Mouse (Mus musculus) thymus, postnatal 0 days (tissue): ENCODE measurements around the gene Micall1. TPM values are rescaled to one million over a fixed set of nuclear protein-coding genes. Genes with fewer than 3 reads are reported as not detected.

ENCODE experiments used
- DNase-seq: peaks from one replicate; pipeline ENCODE4 v3.0.0-alpha.2; 2015; ENCODE audit warnings: low spot score
- polyA plus RNA-seq: library from polyadenylated mRNA; unstranded; fragments of >200 nt; fragmentation: Nextera tagmentation; extraction: Ambion mirVana; gene quantifications from 2 replicates; pipeline ENCODE4 v1.2.1, GENCODE M21; 2015

The Micall1 gene
- polyA plus RNA-seq, 1 experiment from 2014 or later, result 4.6 TPM

DNA sequence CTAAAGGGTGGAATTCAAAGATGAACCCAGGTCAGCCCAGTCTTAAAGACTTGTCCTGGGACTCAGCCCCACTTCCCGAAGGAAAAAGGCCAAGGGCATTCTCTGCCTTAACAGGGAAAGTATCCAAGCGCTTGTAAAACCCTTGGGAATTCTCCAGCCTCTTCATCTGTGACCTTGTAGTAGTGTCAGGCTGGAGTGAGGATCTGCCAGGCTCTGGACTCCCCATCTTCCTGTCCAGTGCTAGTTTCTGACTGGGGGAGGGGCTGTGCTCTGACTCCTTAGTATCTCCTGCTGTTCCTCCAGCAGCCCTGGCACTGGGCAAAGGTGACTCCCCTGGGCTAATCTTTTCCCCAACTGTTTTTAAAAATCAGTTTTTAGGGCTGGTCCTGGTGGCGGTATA is 12.1 kb upstream of the Micall1 start:
- no peak for DNase-seq

DNA sequence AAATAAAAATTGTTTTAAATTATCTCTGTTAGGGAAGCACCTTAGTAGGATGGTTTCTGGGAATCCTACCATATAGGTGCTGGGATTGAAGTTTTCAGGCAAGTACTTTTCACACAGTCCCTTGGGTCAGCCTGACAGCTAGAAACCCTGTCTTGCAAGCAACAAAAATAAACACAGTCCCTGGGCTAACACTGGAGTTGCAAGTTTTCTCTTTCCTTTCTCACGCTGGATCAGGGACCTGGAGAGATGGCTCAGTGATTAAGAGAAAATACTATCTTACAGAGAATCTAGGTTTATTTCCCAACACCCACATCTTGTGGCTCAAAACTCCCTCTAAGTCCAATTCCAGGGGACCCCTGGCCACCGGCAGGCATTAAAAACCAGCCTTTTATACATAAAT is 11.6 kb upstream of the Micall1 start:
- DNase-seq, result no peak

DNA sequence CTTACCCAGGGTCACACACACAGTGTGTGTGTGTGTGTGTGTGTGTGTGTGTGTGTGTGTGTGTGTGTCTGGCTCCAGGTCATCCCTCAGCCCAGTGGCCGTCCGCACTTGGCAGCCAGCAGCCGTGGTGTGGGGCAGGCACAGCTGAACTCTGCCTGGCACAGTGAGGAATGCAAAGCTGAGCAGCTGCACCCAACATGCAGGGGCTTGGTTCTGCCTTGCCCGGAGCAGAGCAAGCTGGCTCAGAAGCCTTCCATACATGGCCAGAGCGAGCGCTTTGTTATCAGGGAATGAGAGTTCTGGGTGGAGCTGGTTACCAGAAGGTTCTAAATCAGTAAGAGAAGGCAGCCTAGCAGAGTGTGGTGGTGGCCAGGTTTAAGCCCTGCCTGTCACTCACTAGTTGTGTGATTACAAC is 11.1 kb upstream of the Micall1 start:
- DNase-seq, result no peak

DNA sequence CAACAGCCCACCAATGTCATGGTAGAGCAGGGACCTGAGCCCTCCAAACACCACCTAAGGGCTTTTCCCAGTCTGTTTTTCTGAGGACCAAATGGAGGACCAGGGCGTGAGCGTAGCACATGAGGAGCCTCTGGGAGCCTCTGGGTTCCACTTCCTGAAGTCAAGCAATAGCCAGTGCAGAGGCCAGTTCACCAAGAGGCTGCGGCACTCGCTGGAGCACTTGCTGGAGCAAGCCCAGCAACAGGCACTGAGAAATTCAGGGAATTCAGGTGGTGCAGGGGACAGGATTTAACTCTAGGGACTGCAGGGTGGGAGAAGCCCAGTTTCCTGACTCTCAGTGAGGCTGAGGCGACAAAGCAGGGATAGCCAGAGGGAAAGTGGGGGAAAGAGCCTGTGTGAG is 10.5 kb upstream of the Micall1 start:
- DNase-seq, result no peak

DNA sequence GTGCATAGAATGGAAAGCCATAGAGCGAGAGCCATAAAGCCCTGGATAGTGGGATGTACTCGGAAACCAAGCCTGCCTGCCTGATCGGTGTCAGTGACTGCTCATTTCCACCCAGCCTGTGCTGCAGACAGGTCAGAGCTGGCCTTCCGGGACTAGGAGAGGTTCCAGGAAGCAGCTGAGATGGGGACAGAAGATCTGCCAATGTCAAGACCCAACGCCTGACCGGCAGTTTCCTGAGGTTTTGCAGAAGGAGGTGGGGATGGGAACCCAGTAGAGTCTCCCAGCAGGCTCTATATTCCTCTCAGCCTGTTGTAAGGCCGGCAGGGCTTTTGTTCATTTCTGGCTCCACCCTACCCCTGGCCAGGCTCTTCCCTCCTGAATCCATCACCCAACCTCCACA is 9.8 kb upstream of the Micall1 start:
- no peak for DNase-seq

DNA sequence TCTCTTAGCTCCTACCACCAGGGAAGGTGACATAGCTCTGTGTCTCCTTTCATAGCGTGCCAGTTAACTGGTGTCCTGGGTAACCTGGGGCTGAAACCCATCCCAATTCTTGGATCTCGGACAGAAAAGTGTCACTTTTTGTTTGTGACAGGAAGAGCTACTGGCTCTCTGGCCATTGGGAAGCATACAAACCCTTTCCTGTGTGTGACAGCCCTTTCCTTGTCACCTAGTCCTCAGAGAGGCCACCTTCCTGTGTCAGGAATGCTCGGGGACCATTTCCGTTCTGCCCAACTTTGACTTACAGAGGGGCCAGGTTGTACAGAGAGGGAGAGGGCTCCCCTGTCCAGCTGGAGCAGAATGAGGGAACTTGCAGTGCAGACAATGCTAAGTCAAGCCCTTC is 9.2 kb upstream of the Micall1 start:
- DNase-seq, result no peak

DNA sequence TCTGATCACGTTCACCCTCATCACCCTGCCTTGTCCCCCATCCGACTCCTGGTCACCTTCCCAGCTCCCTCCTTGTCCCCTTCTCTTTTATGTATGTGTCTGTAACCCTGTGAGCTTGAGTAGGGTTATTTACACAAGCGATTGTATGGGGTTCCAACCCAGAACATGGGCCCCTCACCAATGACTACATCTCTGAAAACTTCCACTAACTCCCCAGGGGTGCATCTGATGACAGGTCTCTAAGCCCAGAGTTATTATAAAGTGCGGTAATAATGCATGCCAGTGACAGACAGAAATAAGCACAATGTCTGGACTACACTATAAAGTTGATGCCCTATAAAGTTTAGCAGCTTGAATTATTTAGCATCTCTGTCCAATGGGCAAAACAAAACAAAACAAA is 8.3 kb upstream of the Micall1 start:
- DNase-seq, result no peak

DNA sequence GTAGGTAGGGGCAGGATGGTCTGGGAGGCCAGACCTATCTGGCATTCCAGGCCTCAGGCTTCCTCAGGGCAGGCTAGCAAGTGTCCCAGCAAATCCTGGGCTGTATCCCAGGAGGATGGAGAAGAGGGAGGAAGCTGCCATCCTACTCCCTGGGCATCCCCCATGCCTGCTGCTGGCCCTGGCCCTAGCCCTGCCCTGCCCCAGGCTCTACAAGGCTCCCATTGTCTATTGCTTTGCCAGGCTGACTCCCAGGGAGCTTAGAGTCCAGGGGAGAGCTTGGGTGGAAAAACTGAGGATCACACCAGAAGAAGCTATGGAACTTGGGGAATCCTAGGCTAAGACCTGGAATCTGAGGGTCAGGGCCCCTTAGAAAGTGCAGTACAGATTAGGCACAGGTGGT is 7.2 kb upstream of the Micall1 start:
- no peak for DNase-seq

DNA sequence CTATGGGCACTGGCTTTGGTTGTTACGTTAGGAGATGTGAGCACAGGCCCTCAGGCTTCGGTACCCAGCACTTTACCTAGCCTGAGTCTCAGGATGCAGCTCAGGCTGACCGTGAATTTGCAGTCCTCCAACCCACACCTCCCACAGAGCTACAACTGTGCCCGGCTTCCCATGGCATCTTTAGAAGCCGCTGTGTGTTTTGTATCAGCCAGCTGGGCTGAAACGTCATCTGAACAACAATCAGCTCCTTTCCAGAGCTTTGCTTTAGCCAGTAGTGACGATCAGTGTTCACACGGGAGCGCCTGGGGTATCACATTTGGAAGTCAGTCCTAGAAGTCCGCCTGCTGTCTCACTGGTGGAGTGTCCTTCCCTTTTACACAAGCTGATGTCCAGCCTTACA is 5.4 kb upstream of the Micall1 start:
- DNase-seq, result no peak

DNA sequence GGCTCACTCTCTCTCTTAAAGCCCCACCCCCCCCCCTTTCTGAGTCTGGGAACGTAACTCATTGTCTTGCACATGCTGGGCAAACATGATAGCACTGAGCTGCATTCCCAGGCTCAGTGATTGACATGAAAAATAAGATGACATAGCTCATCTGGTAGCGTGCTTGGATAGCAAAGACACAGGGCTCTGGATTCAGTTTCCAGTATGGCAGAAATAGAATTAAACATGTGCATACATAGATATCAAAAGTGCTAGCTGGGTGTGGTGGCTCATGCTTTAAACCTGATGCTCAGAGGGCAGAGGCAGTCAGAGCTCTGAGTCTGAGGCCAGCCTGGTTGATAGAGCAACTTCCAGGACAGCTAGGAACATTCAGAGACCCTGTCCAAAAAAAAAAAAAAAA is 2.9 kb upstream of the Micall1 start:
- DNase-seq, result no peak

DNA sequence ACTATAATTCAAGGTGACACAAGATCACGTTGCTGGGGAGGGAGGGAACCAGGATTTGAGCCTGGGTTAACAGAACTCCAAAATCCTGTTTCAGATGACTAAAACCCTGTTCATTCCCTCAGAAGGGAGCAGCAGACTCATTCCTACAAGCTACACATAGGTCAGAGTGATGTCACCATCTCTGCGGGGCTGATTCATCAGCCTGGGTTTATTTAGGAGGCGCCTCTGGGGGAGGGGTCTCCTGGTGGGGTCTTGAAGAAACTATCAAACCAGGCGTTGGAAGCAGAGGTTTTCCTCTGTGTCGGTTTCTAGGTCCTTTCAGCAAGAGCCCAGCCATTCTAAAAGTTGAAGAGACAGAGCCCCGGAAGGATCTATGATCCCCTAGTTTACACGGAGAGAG is 732 bp upstream of the Micall1 start:
- no peak for DNase-seq

DNA sequence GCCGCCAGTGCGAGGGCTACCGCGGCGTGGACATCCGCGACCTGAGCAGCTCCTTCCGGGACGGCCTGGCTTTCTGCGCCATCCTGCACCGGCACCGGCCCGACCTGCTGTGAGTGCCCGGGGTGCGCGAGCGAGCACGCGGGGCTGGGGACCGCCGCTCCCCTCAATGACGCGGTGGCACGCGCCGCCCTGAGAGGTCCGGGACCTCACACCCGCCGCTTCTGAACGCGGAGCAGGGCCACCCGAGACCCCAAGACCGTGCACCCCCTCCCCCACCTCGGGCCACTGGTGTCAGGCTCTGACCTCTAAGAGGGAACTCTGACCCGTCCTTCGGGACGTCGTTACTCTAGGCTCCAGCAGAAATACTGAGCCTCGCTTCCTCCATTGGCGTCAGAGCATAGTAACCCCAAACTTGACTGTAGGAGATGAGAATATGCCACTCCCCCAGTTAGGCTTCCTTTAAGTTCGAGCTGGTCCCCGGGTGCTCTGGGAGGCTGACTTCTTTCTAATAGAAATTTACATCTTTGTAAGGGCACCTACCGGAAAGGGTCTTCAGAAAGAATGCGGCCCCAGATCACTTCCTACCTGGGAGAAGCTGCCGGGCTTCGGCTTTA is 730 bp downstream of the Micall1 start:
- peak; percentile 38 for DNase-seq

DNA sequence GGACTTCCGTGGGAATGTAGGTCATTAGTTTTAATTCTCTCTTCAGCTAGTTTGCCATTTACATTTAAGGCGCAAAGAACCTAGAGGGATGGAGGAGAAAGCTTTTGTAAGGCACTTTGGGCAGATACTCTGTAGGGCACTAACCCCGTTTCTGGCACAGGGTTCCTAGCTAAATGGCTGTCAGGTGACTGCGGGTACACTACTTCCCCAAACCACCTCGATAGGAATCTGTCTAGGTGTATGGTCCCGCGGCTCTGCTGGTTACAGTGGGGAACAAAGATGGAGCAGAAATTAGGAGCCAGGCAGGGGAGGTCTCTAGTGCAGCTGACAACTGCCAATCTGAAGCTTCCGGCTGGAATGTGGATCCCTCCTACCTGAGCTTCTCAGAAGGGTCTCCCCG is 1.3 kb downstream of the Micall1 start:
- no peak for DNase-seq

DNA sequence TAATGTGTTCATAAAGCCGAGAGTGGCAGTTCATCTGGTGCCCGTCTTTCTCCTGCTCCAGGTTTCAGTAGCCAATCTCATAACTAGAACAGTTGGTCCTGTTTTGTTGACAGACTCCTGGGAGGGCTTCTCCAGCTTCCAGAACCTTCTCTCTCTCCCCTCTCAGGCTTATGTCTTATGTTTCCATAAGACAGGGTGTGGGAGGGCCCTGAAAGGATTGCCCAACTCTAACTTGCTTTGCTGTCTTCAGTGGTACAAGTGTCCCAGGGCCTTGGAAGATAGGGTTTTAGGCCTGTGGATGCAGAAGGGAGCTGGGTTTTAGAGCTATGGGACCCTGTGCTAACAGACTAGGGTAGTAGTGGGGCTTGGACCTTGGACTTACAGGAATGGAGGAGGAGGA is 1.8 kb downstream of the Micall1 start:
- DNase-seq, result no peak

DNA sequence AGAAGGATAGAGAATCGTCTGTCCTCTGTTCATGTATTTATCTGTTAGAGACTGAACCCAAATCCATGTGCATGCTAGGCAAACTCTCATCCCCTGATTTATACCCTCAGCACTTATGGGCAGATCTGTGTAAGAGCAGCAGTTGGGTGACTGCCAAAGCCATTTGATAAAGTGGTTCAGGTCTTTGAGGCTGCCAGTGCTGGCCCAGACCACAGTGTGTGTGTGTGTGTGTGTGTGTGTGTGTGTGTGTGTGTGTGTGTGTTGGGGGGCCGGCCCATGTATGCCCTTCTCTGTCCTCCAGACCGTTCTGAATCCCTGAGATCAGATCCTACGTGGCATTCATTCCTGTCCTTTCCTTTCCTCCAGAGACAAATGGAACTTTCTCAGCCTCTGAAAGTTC is 3.1 kb downstream of the Micall1 start:
- no peak for DNase-seq

DNA sequence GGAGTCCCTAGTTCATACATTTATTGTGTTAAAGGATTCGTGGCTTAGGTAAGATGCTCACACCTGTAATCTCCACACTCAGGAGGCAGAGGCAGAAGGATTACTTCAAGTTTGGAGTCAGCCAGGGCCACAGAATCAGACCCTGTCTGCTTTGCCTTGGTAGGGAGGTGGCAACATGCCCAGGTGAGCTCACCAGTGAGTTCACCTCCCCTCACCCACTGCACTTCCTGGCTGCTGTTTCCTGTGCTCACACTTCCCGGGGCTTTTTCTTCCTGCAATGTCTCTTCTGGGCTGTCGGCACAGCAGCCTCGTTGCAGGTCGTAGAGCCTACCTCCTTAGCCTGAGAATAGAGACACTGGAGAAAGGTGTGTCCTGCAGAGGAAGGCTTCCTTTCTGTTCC is 6.6 kb downstream of the Micall1 start:
- no peak for DNase-seq

DNA sequence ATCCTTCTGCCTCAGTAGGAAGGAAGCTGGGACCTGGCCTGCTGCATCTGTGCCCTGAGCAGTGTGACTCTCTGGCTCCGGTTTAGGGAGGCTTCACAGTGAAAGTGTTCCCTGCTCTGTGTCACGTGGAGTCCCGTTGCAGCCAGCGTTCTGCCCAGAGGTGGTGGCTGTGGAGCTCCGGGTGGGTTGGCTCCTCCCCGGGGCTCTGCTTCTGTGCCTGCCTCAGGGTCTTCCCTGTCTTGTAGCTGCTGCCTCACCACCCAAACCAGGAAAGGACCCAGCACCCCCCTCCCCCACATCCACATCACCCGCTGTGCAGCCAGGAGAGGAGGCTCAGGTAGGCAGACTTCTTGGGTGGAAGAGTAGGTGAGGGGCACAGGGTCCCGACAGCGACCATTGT is 10.8 kb downstream of the Micall1 start:
- DNase-seq, result no peak

DNA sequence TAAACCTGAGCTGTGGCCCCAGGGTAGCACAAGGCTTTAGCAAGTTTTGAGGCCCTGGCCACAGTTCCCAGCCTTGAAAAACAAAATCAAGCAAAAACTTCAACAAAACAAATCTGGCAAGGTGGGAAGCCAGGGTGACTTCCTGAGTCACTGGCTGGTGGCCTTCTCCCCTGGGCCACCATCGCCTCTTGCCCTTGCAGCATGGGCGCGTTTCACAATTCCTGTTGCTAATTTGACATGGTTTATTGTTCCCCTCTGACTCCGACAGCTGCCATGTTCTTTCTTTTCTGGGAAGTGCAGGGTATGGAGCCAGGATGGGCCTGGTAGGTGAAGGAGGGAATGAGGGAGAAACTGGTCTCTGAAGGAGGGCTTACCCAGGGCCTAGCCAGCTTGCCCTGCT is 13.4 kb downstream of the Micall1 start:
- DNase-seq, result no peak

DNA sequence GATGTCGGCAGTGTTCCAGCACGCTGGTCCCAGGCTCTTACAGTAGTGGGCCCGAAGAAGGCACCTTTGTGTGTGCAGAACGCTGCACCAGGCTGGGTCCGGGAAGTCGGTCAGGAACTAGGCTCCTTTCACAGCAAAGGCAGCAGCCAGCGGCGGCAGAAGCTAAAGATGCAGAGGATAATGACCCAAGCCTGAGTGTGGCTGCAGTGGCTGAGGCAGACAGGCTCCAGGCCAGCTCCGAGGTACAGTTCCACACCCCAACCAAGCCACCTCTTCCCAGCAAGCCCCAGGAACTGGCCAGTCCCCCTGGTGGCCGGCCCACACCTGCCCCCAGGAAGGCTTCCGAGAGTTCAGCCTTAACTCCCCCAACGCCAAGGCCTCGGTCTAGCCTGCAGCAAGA is 13.8 kb downstream of the Micall1 start:
- DNase-seq, result no peak

DNA sequence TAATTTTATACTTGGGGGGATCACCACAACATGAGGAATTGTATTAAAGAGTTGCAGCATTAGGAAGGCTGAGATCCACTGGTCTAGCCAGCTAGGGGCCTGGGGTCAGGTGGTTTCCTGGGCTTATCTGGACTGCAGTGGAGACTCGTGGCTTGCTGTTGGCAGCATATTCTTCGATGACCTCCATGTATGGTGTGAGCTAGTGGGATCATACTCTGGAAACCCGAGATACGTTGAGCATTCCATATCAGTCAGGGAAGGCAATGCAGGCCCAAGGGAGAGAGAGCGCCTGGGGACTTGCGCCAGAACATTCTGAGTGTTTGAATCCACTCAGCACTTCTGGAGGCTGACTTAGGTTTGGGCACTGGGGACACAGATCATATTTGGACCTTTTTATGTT is 15.1 kb downstream of the Micall1 start:
- no peak for DNase-seq

DNA sequence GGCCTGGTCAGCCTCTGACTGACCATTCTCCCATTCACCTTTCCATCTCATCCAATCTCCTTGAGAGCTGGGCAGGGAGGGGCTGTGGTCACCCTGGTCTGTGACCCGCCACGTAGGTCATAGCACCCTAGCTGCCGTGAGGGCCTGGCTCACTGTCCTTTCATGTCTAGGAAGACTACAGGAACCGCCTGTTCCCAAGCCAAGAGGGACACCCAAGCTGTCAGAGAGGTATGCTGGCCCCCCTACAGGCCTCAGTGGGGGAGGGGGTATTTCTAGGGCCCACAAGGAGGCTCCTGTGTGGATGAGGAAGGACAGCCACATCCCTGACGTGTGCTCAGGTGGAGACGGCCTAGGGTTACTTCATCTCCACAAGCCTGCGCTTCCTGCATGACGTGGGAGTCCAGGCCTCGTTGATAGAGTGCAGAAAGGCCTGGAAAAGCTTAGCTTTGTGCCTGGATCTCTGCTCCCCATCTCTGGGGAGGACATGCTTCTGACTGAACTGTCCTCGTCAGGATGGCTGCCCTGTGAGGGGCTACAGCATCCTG is 15.7 kb downstream of the Micall1 start:
- no peak for DNase-seq

DNA sequence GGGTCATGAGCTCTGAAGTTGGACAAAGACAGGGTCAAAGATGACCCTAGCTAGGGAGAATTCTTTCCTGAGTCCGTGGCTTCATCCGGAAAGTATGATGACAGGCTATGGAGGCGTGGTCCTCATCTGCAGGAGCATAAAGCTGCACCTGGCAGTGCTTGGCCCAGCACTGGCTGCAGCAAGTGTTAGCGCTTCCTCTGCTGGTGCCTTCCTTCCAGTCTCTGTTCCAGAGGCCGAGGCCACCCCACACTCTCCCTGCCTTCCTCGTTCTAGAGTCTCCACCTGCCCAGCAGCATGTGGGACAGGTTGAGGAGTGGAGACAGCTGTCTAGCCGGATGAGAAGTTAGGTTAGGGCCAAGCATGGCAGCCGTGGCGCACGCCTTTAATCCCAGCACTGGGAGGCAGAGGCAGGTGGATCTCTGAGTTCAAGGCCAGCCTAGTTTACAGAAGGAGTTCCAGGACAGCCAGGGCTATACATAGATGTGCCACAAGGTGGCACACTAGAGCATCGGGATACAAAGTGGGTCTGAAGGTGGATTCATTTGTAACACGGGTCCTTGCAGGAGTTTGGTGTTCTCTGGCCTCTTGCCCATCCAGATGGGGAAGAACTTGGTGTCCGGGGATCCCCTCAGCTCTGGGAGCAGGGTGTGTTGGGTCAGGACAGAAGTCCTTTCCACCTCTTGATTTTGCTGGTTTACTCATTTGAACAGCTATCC is 17.7 kb downstream of the Micall1 start:
- peak; percentile 61 for DNase-seq

DNA sequence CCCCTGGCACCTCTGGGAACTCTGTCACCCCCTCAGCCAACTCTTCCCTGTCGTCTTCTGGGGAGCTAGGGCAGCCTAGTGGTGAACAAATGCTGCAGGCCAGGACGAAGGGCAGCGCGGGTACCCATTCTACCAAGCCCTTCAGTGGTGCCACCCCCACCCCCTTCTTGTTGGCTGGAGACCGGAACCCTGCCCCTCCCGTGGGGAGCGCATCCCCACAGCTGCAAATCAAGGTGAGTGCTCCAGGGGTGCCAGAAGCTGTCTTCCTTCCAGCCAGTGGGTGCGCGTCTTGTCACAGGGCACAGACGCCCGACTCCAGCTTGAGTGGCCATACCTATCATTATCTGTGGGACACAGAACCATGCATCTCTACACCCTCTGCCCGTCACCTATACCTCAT is 18.4 kb downstream of the Micall1 start:
- DNase-seq, result no peak
